Mouse (Mus musculus): Measurements from ENCODE around the gene Lpp.

Gene Lpp

DNA sequence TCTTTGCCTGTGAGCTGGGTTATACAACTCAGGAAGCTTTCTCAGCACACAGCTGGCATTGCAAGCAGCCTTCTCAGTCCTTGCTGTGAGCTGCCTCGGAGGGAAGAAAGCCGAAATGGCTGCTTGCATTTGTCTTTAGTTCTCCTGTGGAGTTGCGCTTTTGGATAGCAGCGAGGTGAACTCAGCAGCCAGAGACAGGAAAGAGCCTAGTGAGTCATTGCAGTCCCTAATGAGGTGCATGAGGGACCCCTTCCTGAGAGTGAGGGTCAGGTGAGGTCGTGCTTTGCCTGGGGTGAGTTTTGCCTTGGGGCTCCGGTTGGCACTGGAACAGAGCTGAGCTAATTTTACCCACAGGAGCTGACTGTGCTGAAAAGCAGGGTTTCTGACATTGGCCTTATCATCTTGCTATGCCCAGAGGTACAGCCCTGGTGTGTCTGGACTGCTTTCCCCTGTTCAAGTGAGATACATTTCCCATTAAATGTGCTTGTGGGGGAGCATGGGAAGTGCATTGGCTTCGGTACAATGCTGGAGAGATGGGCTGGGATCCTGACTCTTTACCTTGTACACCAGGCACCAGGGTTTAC, 41.3 kb downstream of the Lpp start:
- DNase-seq (ENCODE audit: low read depth, low spot score), result no peak

- DNase-seq (ENCODE audit: low read depth, low spot score), result no peak
These were observed 41.8 kb downstream of the Lpp start for GRCm38 (mm10) chr16:24435115-24435553.

- no peak for DNase-seq (ENCODE audit: low read depth, low spot score)
These were observed 45.1 kb downstream of the Lpp start for GRCm38 (mm10) chr16:24438438-24438837.

- DNase-seq (ENCODE audit: low read depth, low spot score), result no peak
These were observed 48.0 kb downstream of the Lpp start for GRCm38 (mm10) chr16:24441338-24441737.

DNA sequence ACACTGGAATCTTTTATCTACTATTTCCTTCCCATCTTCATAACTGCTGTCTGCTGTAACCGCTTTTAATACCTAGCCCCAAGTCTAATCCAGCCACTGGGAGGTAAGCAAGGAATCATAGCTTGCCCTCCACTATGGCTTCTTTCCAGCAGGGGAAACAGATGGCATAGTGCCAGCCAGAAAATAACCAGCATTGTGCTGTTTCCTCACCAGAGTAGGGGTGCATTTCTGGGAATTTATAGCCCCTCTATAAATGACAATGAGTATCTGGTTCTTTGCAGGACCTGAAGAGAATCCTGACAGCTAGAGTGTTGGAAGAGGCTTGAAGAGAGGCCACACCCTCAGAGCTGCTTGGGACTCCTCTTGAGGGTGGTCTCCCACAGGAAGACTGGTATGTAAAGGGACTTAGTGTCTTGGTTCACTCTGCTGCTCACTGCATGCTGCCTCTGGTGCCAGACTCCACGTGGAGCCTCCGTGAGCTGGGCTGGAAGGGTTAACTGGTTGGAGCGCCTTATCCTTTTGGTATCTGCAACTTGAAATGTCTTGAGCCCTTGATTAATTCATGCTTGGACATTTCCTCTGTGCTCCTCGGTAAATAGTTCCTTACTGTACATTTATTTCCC, 49.3 kb downstream of the Lpp start:
- no peak for DNase-seq (ENCODE audit: low read depth, low spot score)

DNA sequence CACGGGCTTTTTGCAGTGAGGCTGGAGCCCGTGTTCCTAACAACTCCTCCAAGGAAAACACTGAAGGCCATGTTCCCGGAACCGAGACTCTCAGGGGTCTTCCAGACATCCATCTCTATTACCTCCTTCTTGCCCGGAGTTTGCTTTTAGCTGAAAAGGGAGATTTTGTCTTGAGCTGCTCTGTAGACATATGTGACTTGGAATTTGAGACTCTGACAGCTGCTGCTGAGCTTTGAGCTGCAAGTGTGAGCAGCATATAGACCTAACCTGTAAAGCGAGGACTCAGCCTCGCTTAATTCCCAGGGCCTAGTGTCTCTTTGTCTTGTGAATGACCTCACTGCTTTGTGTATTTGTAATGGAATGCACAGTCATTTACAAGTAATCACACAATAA, 49.8 kb downstream of the Lpp start:
- DNase-seq (ENCODE audit: low read depth, low spot score), result no peak

- no peak for DNase-seq (ENCODE audit: low read depth, low spot score)
These were observed 50.2 kb downstream of the Lpp start for GRCm38 (mm10) chr16:24443555-24443954.

- no peak for DNase-seq (ENCODE audit: low read depth, low spot score)
These were observed 51.5 kb downstream of the Lpp start for GRCm38 (mm10) chr16:24444818-24445217.

DNA sequence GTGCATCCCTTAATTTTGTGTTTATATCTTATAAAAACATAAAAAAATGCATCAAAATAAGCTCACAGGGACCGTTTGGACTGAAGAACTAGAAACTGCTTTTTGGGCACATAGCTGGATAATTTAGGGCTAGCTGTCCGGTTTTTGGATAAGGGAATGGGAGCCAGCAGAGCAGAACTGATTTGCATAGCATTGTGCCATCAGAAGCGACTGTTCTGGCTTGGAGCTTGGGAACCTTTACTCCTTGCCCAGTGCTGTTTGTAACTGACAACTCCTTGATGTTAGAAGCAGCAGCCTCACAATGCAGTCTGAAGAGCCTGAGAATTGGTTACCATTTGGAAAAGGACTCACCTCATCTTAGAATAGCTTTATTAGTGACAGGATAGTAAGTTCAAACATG, 52.2 kb downstream of the Lpp start:
- no peak for DNase-seq (ENCODE audit: low read depth, low spot score)

GRCm38 (mm10) chr16:24446449-24446848, 53.1 kb downstream of the Lpp start:
- no peak for DNase-seq (ENCODE audit: low read depth, low spot score)

- no peak for DNase-seq (ENCODE audit: low read depth, low spot score)
These were observed 54.6 kb downstream of the Lpp start for GRCm38 (mm10) chr16:24447666-24448492.

DNA sequence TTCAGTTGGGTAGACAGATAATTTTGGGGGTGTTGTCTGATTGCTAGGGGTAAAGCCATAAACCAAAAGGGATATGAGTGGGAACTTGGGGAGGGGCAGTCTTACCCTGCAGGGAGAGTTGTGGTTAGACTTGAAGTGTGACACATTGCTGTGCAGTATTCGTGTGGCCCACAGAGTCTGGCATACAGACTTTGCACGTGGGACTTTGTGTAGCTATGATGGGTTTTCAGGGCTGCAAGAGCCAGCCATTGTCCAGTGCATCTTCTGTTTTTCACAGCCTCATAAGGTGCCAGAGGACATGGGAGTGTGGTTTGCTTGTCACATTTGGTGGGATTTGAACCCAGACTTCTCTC, 55.2 kb downstream of the Lpp start:
- DNase-seq (ENCODE audit: low read depth, low spot score), result no peak

GRCm38 (mm10) chr16:24449806-24450205, 56.5 kb downstream of the Lpp start:
- DNase-seq (ENCODE audit: low read depth, low spot score), result no peak

DNA sequence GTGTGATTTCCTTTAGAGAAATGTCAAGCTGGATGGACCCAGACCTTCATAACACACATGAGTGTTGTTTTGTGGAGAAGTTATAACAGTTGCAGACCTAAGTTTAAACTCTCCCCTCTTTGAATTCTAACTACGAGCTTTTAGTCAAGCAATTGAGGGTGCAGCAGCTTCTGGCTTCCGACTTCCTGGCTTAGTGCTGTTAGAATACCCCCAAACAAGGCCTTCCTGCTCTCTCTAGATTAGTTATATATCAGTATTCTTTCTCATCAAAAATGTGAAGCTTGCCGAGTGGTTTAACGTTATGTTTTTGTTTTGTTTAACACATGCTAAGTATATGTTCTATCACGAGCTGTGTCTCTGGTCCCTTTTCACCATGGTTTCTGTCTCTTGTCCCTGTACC, 56.9 kb downstream of the Lpp start:
- peak; percentile 8 for DNase-seq (ENCODE audit: low read depth, low spot score)

DNA sequence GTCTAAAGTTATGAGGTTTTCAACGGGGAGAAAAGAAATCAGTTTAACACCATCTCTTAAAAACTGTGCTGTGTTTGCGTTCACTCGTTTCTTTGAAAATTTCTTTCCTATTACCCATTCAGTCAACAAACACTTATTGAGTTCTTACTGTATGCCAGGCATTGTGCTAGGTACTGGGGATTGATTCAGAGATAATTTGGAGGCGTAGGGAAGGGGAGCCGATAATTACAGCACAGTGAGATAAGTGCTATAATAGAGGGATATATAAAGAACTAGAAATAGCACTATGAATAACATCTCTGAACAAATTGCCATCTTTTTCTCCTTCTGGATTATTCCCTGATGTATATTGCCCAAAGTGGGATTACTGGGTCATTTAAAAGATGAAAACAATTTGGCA, 57.8 kb downstream of the Lpp start:
- DNase-seq (ENCODE audit: low read depth, low spot score), result no peak

- DNase-seq (ENCODE audit: low read depth, low spot score), result no peak
These were observed 60.2 kb downstream of the Lpp start for GRCm38 (mm10) chr16:24453536-24453935.

GRCm38 (mm10) chr16:24454493-24454892, 61.2 kb downstream of the Lpp start:
- DNase-seq (ENCODE audit: low read depth, low spot score), result no peak

GRCm38 (mm10) chr16:24455361-24455855, 62.1 kb downstream of the Lpp start:
- DNase-seq (ENCODE audit: low read depth, low spot score), result no peak

- DNase-seq (ENCODE audit: low read depth, low spot score), result no peak
These were observed 70.5 kb downstream of the Lpp start for GRCm38 (mm10) chr16:24463842-24464241.

- DNase-seq (ENCODE audit: low read depth, low spot score), result no peak
These were observed 71.1 kb downstream of the Lpp start for GRCm38 (mm10) chr16:24464436-24464835.

DNA sequence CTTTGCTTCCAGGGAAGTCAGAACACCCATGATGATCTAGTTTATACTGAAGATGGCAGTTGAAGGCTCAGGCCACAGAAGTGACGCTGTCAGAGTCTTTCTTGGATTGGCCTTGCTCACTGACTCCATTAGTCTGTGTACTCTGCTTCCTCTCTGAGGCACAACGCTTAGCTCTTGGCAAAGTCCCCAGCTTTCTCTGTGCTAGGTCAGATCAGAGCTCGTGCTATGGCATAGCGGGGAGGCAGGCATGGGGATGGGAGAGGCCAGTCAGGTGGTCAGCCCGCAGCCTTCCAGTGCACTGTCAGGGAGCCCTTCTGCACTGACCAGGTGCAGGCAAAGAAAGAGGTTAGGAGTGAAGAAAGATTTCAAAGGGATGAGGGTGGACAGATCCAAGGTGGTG, 72.3 kb downstream of the Lpp start:
- DNase-seq (ENCODE audit: low read depth, low spot score), result no peak

GRCm38 (mm10) chr16:24467544-24468290, 74.4 kb downstream of the Lpp start:
- DNase-seq (ENCODE audit: low read depth, low spot score), result no peak
